Mouse (Mus musculus) adrenal gland, postnatal 14 days (tissue): ENCODE measurements around the gene Prpf19. TPM values are rescaled to one million over a fixed set of nuclear protein-coding genes. Genes with fewer than 3 reads are reported as not detected.

Experiments
- DNase-seq: peaks from one replicate; pipeline ENCODE4 v3.0.0; 2021; ENCODE audit warnings: mixed read lengths
- total RNA-seq: library from RNA; stranded (reverse); gene quantifications from 2 replicates; pipeline ENCODE4 v1.2.3, GENCODE M21; 2021

Gene Prpf19
- total RNA-seq, 1 experiment from 2014 or later = 126 TPM

DNA sequence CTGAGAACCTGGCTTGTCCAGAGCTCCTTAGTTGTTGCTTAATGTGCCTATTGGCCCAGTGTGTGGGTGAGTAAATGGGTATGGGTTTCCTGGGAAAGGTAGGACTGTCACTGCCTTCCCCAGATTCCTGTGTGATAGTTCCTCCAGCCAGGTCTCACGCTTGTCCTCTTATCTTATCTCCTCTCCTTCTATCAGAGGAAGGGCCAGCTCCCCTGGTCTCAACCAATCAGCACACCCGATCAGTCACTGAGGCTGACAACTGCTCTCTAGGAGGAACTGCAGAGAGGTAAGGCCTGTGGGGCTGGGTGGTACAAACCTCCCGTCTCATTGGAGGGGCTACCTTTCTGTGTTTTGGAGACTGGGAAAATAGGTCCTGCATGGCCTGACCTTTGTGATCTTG is 43.7 kb downstream of the Prpf19 start:
- DNase-seq = no peak

DNA sequence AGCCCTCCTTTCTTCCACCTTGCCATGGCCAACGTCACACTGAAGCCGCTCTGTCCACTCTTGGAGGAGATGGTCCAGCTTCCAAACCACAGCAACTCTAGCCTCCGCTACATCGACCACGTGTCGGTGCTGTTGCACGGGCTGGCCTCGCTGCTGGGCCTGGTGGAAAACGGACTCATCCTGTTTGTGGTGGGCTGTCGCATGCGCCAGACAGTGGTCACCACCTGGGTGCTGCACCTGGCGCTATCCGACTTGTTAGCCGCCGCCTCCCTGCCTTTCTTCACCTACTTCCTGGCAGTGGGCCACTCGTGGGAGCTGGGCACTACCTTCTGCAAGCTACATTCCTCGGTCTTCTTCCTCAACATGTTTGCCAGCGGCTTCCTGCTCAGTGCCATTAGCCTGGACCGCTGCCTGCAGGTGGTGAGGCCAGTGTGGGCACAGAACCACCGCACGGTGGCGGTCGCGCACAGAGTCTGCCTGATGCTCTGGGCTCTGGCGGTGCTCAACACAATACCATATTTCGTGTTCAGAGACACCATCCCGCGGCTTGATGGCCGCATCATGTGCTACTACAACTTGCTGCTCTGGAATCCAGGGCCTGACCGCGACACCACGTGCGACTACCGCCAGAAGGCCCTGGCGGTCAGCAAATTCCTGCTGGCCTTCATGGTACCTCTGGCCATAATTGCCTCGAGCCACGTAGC is 45.2 kb downstream of the Prpf19 start:
- DNase-seq = peak; percentile 85

DNA sequence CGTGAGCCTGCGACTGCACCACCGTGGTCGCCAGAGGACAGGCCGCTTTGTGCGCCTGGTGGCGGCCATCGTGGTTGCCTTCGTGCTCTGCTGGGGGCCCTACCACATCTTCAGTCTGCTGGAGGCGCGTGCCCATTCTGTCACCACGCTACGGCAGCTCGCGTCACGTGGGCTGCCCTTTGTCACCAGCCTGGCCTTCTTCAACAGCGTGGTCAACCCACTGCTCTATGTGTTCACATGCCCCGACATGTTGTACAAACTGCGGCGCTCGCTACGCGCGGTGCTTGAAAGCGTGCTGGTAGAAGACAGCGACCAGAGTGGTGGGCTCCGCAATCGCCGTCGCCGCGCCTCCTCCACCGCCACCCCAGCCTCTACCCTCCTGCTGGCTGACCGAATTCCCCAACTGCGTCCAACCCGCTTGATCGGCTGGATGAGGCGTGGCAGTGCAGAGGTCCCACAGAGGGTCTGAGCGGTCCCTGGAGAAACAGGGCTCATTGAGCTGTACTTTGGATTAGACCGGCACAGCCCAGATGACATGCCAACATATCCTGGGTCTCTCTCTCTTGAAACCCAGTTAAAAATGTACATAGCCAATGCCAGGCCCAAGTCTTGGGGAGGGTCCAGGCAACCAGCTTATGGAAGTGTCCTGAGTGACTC is 45.9 kb downstream of the Prpf19 start:
- DNase-seq = peak; percentile 24

DNA sequence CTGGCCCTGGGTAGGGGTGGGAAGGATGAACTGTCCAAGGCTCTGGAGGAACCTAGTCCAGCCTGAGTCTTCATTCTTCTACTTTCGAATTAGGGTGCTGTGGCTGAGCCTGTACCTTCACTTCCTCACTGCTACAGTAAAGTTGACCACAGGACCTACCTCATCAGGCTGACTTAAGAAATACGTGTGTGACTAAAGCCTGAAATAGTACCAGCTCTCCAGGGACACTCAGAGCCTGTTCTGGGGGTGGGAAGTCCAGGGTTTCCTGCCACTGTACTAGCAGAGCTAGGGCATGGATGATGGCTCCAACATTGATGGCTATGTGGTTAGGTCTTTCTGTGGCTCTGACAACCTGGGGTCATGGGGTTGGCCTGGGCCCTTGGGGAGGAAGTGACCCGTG is 48.9 kb downstream of the Prpf19 start:
- no peak for DNase-seq

DNA sequence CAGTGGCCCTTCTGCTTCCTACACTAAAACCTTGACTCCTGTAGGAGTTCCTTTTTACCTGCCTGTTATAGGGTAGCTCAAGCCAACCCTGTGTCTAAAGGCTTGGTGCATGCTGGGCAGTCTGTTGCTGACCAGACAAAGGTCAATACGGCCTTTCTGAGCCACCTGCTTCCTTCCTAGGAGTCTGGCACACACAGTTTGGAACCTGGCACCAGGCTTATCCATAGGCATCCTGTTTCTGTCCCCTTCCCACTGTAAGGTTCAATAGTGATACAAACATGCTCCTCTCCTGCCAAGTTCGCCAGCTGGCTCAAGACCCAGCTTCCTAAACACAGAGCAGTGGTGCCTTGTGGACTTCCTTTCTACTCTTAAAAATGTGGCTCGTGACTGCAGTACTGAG is 51.5 kb downstream of the Prpf19 start:
- no peak for DNase-seq

DNA sequence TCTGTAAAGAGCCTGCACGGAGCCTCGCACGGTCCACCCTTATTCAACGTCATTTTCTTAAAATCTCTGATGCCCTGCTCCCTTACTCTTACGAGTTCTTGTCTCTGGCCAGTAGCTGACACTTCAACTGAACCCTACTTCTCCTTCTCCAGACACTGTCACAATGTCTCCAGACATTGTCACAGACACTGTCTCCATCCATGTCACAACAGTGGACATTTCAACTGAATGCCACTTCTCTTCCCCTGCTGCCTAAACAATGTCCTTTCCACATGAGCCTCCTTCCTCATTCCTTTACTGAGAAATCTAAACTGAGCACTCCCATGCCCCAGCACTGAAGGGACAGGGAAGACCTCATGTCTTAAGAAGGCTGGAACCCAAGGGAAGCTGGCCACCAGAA is 52.2 kb downstream of the Prpf19 start:
- no peak for DNase-seq

DNA sequence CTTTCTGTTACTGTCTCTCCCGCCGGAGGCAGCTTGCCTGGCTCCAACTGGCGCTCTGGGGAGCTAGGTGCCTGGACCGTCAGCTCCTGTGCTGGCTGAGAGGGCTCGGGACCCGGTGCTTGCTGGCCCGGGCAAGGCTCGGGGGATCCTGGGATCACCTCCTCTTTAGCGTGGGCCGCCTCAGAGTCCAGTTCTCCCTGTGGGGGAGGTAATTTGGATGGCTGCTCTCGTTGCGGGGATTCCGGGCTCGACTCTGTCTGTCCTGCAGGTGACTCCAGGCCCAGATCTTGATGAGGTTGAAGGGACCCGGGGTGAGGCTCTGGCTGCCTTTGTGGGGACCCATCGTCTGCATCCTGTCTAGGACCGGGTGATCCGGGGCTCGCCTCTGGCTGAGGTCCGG is 53.4 kb downstream of the Prpf19 start:
- DNase-seq = peak; percentile 44

DNA sequence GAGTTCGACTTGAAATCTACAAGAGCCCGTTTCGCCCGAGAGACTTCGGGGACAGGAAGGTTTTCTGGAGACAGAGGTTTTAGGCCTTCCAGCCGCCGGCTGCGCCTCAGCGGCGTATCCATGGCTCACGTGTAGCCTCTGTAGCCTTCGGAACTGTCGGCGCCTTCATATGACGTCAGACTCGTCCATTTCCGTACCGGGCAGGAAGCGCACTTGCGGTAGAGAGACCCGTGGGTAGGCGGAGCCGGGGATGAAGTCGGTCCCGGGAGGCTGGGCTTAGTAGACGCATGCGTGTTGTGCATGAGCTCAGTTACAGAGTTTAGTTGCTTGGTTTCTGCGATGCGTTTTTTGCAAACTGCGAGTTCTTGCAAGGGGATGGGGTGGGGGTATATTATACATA is 54.1 kb downstream of the Prpf19 start, which contains the start of gene Ccdc86:
Gene Ccdc86, minus strand, starts transcription at position 155 of the 400 bp plus-strand sequence.
- DNase-seq = peak; percentile 98

DNA sequence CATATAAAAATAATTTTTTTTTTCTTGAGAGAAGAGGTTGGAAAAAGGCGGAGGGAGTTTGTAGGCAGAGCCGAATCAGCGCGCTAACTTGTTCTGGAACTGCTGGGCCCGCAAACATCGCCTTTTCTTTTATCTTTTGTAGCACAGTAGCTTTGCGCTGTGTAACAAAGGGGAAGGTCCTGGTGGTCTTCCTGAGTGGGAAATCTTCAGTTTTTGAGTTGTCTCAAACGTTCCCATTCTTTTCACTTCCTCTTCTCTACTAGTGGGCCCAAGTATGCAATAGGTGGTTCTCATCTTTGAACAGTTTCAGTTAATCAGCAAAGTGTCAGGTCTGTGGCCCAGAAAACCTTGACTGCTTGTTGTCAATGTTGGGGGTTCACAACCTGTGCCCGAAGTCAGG is 54.5 kb downstream of the Prpf19 start:
- no peak for DNase-seq

DNA sequence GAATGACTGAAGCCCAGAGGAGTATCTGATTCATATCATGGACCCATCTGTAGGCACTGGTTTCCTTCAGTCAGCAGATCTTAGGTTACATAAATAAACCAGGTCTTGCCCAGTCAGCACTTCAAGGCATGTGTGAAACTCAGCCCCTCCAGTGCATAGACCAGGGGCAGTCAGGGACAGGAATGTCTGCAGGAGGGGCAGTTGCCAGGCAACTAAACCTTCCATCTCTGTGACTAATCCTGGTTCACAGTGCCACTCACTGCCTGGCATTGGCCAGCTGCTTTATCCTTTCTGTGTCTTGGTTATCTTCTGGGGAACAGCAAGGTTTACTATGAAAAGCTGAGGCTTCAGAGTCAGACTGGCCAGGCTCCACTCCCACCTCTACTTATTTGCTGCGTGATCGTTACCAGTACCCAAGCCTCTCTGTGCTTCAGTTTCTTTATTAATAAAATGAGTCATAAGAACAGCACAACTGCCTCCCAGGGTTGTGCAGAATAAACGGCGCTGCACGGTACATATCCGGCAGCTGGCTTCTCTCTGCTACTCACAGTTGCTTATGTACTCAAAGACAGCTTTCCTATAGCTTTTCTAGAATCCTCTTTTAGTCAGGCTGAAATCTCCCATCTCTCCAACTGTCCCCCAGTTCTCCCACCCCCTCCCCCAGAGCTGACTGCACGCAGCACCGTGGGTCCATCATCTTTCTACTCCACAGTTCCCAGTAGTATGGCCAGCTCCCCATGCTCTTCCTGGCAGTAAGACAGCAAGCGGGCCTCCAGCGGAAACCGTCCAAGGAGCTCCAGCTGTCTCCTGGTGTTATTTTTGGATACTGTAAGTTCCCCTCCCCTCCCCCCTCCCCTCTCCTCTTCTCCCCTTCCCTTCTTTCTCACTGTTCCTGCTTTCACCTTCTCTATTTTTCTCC is 57.2 kb downstream of the Prpf19 start:
- peak; percentile 52 for DNase-seq

Other genes starting within 250 kb of the Prpf19 start
- gene Pga5, start 217.2 kb upstream of the Prpf19 start, total RNA-seq = not detected in 2 replicates
- gene Vps37c, start 206.5 kb upstream of the Prpf19 start, total RNA-seq = 19.1 and 23.6 TPM in 2 replicates
- 1.3 and 8.7 TPM in 2 replicates for gene Cd5, start 156.2 kb upstream of the Prpf19 start, total RNA-seq
- 0.41 and 5.2 TPM in 2 replicates for gene Cd6, start 65.2 kb upstream of the Prpf19 start, total RNA-seq
- gene Slc15a3, start 55.5 kb upstream of the Prpf19 start, total RNA-seq = 2.0 and 2.6 TPM in 2 replicates
- gene Tmem132a, start 25.3 kb upstream of the Prpf19 start, total RNA-seq = 19.6 and 20.2 TPM in 2 replicates
- 92.7 and 101 TPM in 2 replicates for gene Tmem109, start 13.2 kb upstream of the Prpf19 start, total RNA-seq
- gene Zp1, start 25.4 kb downstream of the Prpf19 start, total RNA-seq = not detected in 2 replicates
- not detected in 2 replicates for gene Ptgdr2, start 41.9 kb downstream of the Prpf19 start, total RNA-seq
- 13.6 and 14.2 TPM in 2 replicates for gene Ccdc86, start 54.0 kb downstream of the Prpf19 start, total RNA-seq
- gene Ms4a10, start 79.4 kb downstream of the Prpf19 start, total RNA-seq = 4.4 and 8.0 TPM in 2 replicates
- not detected in 2 replicates for gene Ms4a15, start 98.0 kb downstream of the Prpf19 start, total RNA-seq
- gene Ms4a18, start 122.8 kb downstream of the Prpf19 start, total RNA-seq = not detected in 2 replicates
- 1.5 and 2.5 TPM in 2 replicates for gene Ms4a8a, start 185.9 kb downstream of the Prpf19 start, total RNA-seq
- gene 1700017D01Rik, start 235.6 kb downstream of the Prpf19 start, total RNA-seq = not detected in 2 replicates